Mouse (Mus musculus): ENCODE measurements around the gene Acap2. TPM values are rescaled to one million over a fixed set of nuclear protein-coding genes. Genes with fewer than 3 reads are reported as not detected.

The Acap2 gene
- 10 to 100 TPM; 39.0 to 39.1 TPM for total RNA-seq (2021)
- long read RNA-seq, experiment 1, transcript Acap2-203 (23 exons, 3,414 nt), result major isoform, 5 of 13 reads
- long read RNA-seq, experiment 1, partial matches to known transcripts, result 5 of 13 reads
- long read RNA-seq, experiment 1, other reads (novel, unspliced or antisense), result 3 of 13 reads
- long read RNA-seq, experiment 2, transcript Acap2-203 (23 exons, 3,414 nt), result major isoform, 6 of 11 reads
- long read RNA-seq, experiment 2, partial matches to known transcripts, result 0 of 11 reads
- long read RNA-seq, experiment 2, other reads (novel, unspliced or antisense), result 5 of 11 reads

DNA sequence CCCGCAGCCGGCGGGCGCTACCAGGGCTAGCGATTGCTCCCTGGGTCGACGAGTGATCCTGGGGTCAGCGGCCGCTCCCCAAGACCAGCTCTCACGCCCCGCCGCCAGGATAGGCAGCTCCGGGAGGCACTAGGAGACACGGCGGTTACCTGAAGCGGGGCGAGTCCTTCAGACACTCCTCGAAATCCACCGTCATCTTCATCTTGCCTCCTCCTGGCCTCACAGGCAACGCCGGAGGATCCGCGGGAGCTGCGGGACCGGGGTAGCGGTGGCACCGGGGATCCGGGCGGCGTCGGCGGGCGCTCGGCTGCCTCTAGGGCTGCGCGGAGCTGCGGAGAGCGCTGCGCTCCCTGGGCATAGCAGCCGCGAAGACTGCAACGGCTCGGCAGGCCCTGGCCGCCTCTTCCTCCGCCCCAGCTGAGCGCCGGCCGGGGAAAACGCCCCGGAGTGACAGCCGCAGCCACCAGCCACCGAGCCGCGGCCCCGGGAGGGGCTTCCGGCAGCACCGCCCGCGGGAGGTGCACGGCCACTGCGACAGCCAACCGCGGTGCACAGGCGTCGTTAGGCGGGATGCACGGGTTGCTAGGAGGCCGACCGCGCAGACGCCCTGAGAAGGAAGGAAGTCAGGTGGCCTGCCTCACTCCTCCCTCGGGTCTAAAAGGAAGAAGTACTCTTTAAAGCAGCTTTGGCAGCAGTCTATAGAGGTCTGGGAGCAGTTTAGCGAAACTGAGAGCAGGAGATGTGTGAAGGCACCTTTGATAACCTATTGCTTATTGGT, at the start of gene Acap2:
TSS of gene Acap2 (minus strand) at position 456 of the 778 bp plus-strand sequence.
- DNase-seq, result peak; percentile 99

DNA sequence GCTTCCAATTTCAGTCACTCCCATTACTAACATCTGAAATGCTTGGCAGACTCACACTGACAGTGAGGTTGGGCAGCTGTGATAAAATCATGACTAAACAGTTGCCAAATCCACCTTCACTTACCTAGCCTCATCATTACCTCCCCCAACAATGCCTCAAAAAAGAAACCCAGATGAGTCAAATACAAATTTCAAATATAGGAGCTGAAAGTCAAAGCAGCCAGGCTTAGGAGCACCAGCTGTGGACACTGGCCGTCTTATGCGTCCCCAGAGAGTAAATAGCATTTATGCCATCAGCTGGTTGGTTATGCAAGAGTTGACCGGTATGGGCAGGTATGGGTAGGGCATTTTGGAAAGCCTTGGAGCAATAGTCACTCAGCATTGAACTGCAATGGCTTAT, 48.4 kb upstream of the Acap2 start:
- no peak for DNase-seq

DNA sequence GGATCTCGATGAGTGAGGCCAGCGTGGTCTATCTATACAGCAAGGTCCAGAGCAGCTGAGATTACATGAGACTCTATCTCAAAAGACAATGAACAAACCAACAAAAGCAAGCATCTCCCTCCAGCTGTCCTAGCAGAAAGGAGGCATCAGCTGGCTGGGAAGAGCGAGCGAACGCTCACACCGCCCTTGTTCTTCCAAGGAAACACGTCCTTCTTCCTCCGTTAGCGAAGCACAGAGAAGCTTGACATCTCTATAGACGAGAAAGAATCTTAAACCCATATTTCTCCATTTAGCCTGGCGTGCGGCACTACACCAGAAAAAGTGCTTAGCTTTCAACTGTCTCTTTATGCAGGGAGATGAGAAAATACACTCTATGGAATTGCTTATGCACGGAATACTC, 47.7 kb upstream of the Acap2 start:
- no peak for DNase-seq

DNA sequence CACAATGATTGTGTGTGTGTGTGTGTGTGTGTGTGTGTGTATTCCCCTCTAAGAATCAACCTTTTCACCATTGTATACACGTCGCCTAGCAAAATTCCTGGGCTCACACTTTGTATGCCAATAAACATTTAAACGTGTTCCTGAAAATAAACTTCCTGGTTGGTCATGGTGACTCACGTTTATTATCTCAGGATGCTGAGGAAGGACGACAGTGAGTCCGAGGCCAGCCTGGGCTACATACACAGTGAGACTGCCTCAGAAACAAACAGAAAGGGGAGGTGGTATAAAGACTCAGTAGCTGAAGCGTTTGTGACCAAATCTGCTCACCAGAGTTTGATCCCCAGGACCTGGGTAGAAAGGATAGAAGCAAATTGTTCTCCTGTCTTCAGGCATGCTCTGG, 46.4 kb upstream of the Acap2 start:
- DNase-seq, result no peak

DNA sequence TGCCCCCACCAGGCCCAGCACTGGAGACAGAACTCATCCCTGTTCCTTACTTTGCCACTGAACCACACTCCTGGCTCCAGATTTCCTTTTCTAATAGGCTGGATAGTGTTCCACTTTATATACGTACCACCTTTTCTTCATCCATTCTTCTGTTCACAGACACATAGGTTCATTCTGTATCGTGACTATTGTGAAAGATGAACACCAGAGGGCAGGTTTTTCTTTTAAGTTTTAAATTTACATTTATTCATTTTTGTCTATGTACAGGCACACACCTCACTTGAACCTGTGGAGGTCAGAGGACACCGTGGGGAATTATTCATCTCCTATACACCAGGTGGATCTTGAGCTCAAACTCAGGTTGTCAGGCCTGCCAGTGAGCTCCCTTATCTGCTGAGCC, 43.0 kb upstream of the Acap2 start:
- no peak for DNase-seq

DNA sequence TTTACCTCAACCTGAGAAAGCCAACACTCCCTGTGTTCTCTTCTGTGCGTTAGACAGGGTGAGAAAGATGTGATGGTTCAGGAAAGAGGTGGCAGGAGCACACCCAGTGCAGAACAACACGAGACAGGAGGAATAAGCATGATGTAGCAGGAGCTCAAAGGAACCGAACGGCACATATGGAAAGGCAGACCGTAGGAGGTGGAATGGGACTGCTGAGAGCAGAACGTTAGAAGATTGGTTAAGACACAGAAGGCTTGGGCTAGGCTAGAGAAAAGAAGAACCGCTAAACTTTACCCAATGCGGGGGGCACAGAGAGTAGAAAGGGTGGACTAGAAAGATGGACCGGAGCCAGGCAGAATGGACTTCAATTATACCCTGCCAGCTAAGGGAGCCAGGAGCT, 40.4 kb upstream of the Acap2 start:
- no peak for DNase-seq

DNA sequence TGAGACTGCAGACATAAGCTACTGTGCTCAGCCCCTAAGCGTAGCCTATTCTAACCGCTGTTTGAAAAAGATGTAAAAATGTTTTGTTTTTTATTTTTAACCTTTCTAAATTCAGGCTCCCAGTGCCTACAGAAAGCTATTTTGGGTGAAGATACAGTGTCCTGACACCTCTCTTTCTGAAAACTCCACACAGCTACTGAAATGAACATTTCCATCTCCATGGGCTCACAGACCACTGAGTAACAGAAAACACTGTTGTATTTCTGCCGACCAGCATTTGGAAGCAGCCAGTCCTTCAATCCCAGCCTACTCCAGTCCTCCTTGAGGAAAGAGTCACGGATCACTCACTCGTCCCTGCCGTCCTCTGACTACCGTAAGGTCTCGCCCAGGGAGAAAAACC, 39.5 kb upstream of the Acap2 start:
- DNase-seq, result no peak

DNA sequence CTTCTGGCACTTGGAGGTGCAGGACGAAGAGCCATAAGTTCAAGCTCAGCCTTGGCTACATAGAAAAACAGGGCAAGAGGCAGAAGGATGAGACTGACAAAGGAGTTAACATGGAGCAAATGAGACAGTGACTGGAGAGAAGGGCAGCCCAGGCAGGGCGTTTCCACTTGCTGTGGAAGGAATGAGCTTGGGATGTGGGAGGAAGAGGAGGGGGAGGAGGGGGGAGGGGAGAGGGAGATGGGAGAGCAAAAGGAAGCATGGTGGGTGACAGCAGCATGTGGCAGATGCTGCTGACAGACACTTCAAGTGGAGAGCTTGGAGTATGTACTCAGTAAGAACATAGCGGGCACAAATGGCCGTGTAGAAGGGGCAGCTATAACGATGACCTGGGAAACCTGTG, 37.2 kb upstream of the Acap2 start:
- no peak for DNase-seq

DNA sequence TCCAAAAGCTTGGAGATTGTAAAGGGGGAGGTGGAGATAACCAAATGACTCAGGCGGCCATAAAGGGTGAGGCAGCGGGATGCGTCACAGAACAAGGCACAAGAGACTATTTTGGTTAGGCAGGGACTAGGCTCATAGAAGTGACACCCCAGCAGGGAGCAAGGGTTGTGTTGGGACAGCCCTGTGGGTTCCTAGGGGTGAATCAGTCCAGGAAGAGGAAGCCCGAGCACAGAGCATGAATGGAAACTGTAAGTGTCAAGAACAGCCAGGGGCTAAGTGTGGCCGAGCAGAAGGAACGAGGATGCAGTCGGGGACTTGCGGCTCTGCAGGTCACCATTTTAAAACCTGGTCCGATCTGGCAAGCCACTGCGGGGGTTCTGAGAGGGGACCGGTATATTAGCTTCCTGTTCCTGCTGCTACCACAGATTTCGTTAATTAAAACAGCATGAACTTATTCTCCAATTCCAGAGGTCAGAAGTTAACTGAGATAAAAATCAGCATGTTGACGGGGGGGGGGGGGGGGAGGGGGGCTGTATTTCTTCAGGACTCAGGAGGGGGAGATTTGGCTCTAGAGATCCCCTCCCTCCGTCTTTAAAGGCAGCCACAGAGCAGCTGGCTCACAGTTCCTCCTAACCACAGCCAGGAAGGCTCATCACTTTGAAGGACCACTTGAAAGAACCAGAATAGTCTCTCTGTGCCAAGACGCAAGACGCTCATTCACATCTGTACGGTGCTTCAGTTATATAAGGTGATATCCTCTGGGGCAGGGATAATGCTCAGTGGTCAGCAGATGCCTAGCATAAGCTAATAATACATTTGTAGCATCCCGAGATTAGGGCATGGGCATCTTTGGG, 34.6 kb upstream of the Acap2 start:
- peak; percentile 32 for DNase-seq

DNA sequence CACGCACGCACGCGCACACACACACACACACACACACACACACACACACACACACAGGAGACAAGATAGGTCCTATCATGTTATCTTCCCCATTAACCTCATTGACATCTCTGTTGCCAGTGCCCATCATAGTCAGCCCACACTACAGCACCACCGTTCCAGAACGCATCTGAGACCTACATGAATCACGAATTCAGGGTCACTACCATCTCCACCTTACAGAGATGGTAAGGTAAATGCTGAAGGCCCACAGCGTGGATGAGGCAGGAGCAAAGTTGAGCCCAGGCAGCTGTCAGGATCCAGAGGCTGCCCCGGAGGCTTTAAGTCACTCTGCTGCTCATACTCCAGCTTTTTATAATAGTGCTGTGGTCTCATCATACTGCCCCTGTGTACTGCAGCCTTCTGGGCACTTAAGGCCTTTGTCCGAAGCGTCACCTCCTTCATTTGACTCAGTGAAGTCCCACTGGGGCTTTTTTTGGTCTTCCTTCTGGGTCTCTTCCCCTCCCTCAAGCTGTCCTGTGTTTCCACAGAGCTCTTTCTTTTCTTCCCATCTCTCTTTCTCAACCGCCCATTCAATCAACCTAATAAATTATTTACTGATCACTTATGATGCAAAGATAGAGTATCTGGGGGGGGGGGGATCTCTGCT, 33.9 kb upstream of the Acap2 start:
- DNase-seq, result no peak

DNA sequence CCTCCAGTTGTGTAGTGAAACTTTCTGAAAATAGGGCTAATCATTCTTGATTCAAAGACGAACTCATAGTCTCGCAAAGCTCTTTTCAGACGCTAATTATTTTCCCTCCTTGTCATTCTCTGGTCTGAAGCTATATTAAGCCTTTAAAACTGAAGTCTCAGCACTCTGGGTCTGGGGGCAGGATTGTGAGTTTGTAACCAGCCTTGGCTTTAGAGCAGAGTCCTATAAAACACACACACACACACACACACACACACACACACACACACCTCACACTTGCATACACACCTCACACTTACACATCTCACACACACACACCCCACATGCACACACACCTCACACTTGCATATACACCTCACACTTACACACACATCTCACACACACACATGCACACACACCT, 33.3 kb upstream of the Acap2 start:
- no peak for DNase-seq

DNA sequence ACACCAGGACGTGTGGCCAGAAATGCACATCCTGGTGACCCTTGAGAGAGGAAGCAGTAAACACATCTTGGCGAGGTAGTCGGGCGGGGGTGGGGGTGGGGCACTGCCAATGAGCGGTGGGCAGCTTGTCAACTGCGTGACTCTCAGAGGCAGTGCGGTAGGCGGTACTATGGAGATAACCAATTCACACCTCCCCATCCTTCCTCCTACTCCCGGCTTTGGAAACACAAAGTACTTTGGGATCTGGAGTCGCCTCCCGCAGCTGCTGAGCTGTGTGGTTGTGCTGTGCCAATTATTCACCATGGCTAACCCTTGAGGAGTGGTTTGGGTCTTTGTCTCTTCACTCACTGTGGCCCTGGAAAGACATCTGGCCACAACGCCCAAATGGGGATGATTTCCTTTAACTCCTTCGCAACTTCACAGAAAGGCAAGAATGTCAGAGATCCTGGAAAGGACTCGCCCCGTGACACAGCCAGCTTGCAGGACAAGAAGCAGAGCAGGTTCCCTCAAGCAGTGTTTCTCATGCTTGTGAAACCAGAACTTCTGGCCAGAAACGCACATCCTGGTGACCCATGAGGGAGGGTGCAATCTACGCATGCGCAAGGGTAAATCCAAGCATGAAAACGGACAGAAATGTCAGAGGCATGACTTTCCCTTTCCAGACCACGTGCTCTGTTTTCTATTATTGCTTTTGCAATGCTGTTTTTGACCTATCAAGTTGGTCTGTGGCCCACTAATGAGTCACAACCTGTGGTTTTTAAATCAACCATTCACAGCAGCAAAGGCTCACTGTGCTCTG, 32.7 kb upstream of the Acap2 start:
- DNase-seq, result peak; percentile 83

DNA sequence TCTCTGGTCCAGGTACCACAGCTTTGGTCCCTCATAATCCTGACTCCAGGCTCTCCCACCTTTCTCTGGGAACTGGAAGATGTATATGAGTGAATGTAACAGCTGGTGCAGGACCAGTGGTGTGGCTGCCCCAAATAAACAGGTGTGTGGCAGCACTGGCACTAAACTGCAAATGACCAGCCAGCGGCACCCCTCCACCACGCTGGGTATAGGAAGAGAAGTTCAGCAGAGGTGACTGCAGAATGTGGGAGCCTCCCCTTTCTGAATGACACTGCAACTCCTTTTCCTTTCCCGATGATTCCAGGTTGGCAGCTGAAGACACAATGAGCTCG, 32.1 kb upstream of the Acap2 start:
- peak; percentile 10 for DNase-seq

DNA sequence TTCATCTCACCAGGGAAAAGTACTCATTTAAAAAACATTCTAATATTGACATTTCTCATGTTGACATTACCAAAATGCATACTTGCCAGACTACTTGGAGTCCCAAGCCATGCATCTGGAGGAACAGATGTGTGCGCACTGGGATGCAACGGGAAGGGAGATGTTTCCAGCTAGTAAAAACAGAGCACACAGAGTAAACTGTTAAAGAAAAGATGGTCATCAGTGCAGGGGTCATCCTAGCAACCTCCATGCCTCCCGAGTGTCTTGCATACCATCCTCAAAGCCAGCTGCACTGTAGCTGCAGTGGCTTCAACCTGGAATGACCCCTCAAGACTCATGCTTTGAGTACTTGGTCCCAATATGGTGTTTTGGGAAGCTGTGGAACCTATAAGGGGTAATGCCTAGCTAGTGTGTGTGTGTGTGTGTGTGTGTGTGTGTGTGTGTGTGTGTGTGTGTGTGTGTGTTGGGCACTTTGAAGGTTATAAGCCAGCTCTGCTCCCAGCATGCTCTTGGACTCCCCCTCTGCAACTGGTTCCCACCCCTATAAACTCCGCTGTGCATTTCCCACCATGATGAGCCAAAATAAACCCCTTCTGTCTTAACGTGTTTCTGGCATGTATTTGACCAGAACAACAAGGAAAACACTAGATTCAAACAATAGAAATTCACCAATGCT, 31.6 kb upstream of the Acap2 start:
- peak; percentile 1 for DNase-seq

DNA sequence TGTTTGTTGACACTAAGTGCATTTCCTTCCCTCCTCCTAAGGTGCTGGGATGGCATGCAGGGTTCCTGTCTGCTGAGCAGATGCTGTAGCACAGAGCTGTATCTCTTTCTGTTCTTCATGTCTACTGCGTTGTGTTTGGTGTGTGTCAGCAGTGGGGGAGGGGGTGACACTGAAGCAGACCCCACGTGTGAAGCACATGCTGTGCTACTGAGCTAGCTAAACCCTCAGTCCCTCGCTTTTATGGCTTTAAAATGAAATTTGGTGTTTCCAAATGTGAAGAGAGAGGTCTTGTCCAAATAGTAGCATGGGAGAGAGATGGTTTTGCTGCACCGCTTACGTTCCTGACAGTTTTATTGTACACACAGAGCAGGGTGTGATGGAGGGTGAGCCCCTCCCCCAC, 30.5 kb upstream of the Acap2 start:
- no peak for DNase-seq

DNA sequence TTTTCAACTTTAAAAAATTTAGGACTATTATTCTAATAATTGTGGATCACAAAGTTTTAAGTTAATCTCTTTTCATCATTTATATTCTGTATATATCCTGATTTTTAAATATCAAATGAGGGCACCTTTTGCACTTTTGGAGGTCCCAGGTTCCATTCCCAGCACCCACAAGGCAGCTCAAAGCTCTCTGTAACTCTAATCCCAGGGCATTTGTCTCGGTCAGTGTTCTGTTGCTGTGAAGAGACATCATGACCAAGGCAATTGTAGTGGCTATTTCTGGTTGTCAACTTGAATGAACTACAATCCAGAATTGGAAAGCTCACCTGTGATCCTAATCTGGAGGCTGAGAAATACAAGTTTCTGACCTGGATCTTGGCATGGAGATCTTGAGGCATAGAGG, 26.7 kb upstream of the Acap2 start:
- DNase-seq, result no peak

DNA sequence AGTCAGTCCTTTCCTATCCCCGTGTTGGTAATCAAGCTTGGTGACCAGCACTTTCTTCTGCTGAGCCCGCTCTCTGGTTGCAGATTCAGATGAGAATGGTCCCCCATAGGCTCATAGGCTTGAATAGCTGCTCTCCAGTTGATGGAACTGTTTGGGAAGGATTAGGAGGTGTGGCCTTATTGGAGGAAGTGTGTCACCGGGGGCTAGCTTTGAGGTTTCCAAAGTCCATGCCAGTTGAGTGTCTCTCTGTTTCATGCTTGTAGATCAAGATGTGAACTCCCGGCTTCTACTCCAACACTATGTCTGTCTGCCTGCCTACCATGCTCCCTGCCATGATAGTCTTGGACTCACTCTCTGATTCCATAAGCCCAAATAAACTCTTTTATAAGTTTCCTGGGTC, 14.2 kb upstream of the Acap2 start:
- no peak for DNase-seq

DNA sequence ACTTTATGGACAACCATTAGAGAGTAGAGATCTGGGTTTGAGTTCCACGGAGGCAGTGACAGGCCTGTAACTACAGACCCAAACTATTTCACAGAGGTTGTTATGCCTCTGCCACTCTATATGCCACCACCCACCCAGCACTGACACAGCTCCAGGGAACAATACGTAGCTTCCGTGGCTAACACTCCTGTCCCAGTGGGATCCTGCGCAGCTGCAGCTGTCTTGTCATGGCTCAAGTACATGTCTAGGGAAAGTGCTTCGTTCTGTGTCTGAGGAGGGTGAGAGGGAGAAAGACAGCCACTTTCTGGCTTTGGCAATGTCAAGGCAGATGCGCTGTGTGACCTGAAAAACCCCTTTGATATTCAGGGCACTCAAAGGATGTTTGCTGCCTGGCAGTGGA, 12.4 kb upstream of the Acap2 start:
- DNase-seq, result no peak

DNA sequence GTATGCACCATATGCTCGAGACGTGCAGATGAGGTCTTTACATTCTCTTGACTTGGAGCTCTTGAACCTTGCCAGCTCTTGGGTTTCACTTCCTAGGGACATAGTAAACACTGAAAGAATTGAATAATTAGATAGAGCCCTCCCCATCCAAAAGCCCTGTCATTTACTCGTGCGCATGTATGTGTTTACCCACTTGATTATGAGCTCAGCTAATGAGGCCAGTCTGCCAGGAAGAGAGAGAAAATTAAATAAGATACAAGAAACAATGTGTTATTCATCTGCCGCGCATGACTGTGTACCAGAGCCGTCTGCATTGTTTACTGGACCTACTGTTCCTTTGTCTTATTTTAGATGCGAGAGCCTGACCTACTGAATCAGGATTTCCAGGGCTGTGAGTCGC, 10.5 kb upstream of the Acap2 start:
- DNase-seq, result no peak

DNA sequence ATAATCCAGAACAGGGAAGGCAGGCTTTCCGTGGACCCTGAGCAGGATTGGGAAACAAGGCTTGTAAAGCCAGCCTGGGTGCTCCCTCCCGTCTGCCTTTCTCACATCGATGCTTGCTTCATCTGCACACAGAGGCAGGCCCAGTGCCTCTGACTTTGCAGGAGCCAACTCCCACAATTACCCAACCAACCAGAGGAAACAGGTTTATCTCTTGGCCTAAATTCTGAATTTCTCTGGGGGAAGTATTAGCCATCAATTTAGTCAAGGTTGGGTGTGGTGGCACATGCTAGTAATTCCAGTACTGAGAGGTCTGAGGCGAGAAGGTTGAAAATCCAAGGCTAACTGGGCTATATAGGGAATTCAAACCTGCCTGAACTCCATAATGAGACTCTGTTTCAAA, 9.4 kb upstream of the Acap2 start:
- peak; percentile 36 for DNase-seq

DNA sequence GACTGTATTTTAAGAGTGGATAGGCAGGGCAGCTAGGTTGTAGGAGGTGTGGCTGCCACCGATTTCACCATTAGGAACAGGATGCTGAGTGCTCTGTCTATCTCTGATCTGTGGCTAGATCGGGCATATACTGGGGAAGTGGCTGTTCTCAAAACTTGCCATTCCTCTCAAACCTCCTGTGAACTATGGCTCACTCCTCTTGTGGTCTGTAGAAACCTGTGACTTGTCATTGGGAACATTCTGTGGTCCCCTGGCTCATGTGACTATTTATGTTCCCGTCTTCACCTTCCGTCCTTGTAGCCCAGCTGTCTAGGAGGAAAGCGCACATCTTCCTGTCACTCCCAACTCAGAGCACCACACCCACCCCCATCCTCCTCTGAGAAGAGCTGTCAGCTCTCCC, 8.9 kb upstream of the Acap2 start:
- DNase-seq, result no peak

Data from adrenal gland, postnatal 10 days (tissue).